Mouse (Mus musculus) liver, adult 2 months (tissue): ENCODE results near the gene Surf1. TPM values are rescaled to one million over a fixed set of nuclear protein-coding genes. Genes with fewer than 3 reads are reported as not detected.

ENCODE experiments used
- DNase-seq: peaks from one replicate; pipeline ENCODE4 v3.0.0-alpha.2; 2011; ENCODE audit warnings: low read depth, low spot score; ENCODE audit errors: extremely low read depth
- H3K27ac ChIP-seq: fragments of 200-500 bp; replicated peaks from 2 replicates; pipeline ENCODE4 v1.5.1; 2012; ENCODE audit warnings: low read depth, mild to moderate bottlenecking, control low read depth, inconsistent platforms, low read length; ENCODE audit not compliant: insufficient read depth
- H3K27me3 ChIP-seq: fragments of 200-500 bp; 2 replicates; pipeline ENCODE4 v1.6.1; 2012; ENCODE audit warnings: mild to moderate bottlenecking, moderate library complexity, low read length, inconsistent platforms; ENCODE audit not compliant: control insufficient read depth, insufficient read depth
- H3K36me3 ChIP-seq: fragments of 200-500 bp; 2 replicates; pipeline ENCODE4 v1.6.1; 2012; ENCODE audit warnings: low read length, inconsistent platforms; ENCODE audit not compliant: control insufficient read depth, insufficient read depth
- H3K4me1 ChIP-seq: fragments of 200-500 bp; 2 replicates; pipeline ENCODE4 v1.6.1; 2011; ENCODE audit warnings: low read length; ENCODE audit not compliant: control insufficient read depth, insufficient read depth
- H3K4me3 ChIP-seq: fragments of 200-500 bp; 2 replicates; pipeline ENCODE4 v1.5.1; 2011; ENCODE audit warnings: low read depth, mild to moderate bottlenecking, control low read depth, low read length, moderate library complexity; ENCODE audit not compliant: insufficient read depth
- H3K79me2 ChIP-seq: fragments of 200-500 bp; 2 replicates; pipeline ENCODE4 v1.6.1; 2012; ENCODE audit warnings: inconsistent platforms, mild to moderate bottlenecking, low read length, moderate library complexity; ENCODE audit not compliant: control insufficient read depth, insufficient read depth
- H3K9ac ChIP-seq: fragments of 200-500 bp; 2 replicates; pipeline ENCODE4 v1.6.1; 2012; ENCODE audit warnings: low read depth, mild to moderate bottlenecking, control low read depth, inconsistent platforms, low read length
- CTCF ChIP-seq: fragments of 200-500 bp; IDR thresholded peaks from 2 replicates; pipeline ENCODE4 v1.5.1; 2011; ENCODE audit warnings: low read depth, low read length, control low read depth
- POLR2A ChIP-seq: fragments of 200-500 bp; IDR thresholded peaks from 2 replicates; pipeline ENCODE4 v1.6.1; 2011; ENCODE audit warnings: low read length, control low read depth; ENCODE audit not compliant: insufficient read depth; ENCODE audit errors: extremely low read depth
- WGBS: fragments of 180-500 bp; shearing (Covaris S2); methylation state at CpG from one replicate; pipeline ENCODE4 v1.1.7; 2018; 5-methylcytosine and 5-hydroxymethylcytosine counted together
- polyA plus RNA-seq: library from polyadenylated mRNA; depleted of rRNA; stranded (reverse); fragments of >200 nt; gene quantifications from 2 replicates; pipeline ENCODE4 v1.2.3, GENCODE M21; 2012; rRNA removed
- total RNA-seq: library from RNA; depleted of rRNA; stranded (reverse); fragments of >200 nt; gene quantifications from 2 replicates; pipeline ENCODE4 v1.2.3, GENCODE M21; 2014; rRNA removed

The Surf1 gene
- total RNA-seq (55.5 and 60.5 TPM in 2 replicates), polyA plus RNA-seq (51.7 and 57.2 TPM in 2 replicates)

GRCm38 (mm10) chr2:26915927-26916728, at the start of gene Surf1, which contains the start of gene Surf2:
Gene Surf1 (minus strand): TSS chr2:26916530.
Gene Surf2 (plus strand): TSS chr2:26916367.
- TF ChIP-seq POLR2A = 0 out of 2 replicates have a peak, but pooled peaks have one; percentile 49
- no peak for TF ChIP-seq CTCF
- Histone ChIP-seq H3K27ac (peak within 1 kb of the TSS; percentile 59), H3K4me1 (peaks cover 31% of the 10 kb centered on the region), H3K36me3 (peaks cover 38% of the 10 kb centered on the region), H3K79me2 (peaks cover 17% of the 10 kb centered on the region), H3K27me3 (no peaks in the 10 kb centered on the region), H3K9ac (peak within 1 kb of the TSS; percentile 65), H3K4me3 (peak within 1 kb of the TSS; percentile 66)
- peak; percentile 85 for DNase-seq
- 1% methylated on average over 47 of the region's 47 CpGs for WGBS

DNA sequence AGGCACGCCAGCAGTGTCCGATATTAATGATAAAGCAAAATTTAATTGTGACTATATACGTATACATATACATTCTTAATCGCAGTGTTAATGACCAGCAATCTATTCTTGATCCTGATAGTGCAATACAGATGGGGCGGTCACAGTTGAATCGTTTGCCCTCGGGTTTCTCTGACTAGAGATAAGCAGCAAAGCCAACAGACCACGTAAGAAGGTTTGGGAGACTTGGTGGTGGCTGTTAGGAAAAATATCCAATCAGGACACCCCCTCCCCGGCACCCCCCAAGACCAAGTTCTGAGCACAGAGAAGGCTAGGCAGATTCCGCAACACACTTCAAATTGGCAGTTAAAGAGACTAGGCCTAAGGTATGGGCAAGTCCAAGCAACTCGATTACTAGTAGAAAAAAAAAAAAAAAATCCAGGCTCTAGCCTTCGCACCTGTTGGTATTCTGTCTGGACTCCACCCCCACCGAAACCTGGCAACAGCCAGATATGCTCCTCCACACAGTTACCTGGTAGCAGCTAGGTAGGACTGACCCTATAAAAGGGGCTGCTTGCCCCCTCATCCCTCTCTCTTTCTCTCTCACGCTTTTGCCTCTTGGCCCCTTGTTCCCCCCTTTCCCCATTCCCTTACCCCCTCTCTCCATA, 48.5 kb upstream of the Surf1 start:
- TF ChIP-seq CTCF = no peak
- TF ChIP-seq POLR2A = no peak
- no peak for DNase-seq
- peaks cover 7% of the 10 kb centered on the region; the same call in 1 of the 2 replicates for H3K36me3 ChIP-seq
- H3K4me1 ChIP-seq = peaks cover 6% of the 10 kb centered on the region
- H3K27ac ChIP-seq = peak overlapping the region; percentile 96
- 12% methylated on average over 14 of the region's 14 CpGs for WGBS
- peak overlapping the region; percentile 77 for H3K4me3 ChIP-seq
- H3K79me2 ChIP-seq = peaks cover 4% of the 10 kb centered on the region; the same call in 1 of the 2 replicates
- peak overlapping the region; percentile 84 for H3K9ac ChIP-seq
- no peaks in the 10 kb centered on the region for H3K27me3 ChIP-seq

GRCm38 (mm10) chr2:26963923-26964723, 47.8 kb upstream of the Surf1 start, which contains the start of gene Rexo4:
Gene Rexo4 (minus strand): TSS chr2:26964386.
- peak; percentile 89 for DNase-seq
- Histone ChIP-seq H3K27me3 (no peaks in the 10 kb centered on the region), H3K9ac (peak within 1 kb of the TSS; percentile 84), H3K36me3 (peaks cover 10% of the 10 kb centered on the region; the same call in 1 of the 2 replicates), H3K4me3 (peak within 1 kb of the TSS; percentile 77), H3K79me2 (peaks cover 4% of the 10 kb centered on the region; the same call in 1 of the 2 replicates), H3K27ac (peak within 1 kb of the TSS; percentile 96), H3K4me1 (peaks cover 6% of the 10 kb centered on the region)
- WGBS = under 1% methylated on average over 50 of the region's 50 CpGs
- TF ChIP-seq POLR2A (peak; percentile 67), CTCF (no peak)

DNA sequence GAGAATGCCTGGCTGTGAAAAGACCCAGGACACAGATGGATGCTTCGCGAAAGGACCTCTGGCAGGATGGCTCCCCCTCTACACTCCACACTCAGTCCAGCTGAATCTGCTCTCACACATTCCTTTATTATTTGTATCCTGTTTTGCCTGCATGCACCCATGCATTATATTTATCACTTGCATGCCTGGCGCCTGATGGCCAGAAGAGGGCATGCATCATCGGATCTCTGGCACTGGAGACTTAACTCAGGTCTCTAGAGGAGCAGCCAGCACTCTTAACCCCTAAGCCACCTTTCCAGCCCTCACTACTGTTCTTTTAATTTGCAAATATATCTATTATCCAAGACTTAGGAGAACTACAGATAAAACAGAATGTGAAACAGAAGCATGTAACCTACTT, 44.4 kb upstream of the Surf1 start:
- peaks cover 4% of the 10 kb centered on the region; the same call in 1 of the 2 replicates for H3K79me2 ChIP-seq
- DNase-seq = no peak
- peaks cover 24% of the 10 kb centered on the region for H3K36me3 ChIP-seq
- TF ChIP-seq CTCF = peak; percentile 40; the same call in 1 of the 2 replicates
- TF ChIP-seq POLR2A = no peak
- no peaks in the 10 kb centered on the region for H3K27me3 ChIP-seq
- 67% methylated on average over 4 of the region's 4 CpGs for WGBS
- no peak overlapping the region for H3K27ac ChIP-seq
- peaks cover 20% of the 10 kb centered on the region for H3K4me1 ChIP-seq
- no peak overlapping the region for H3K9ac ChIP-seq
- no peak overlapping the region for H3K4me3 ChIP-seq

GRCm38 (mm10) chr2:26957488-26957859, 41.1 kb upstream of the Surf1 start:
- TF ChIP-seq POLR2A (no peak), CTCF (no peak)
- Histone ChIP-seq H3K4me3 (no peak overlapping the region), H3K27ac (peak overlapping the region; percentile 94), H3K79me2 (no peaks in the 10 kb centered on the region), H3K9ac (no peak overlapping the region), H3K4me1 (peaks cover 17% of the 10 kb centered on the region), H3K27me3 (no peaks in the 10 kb centered on the region), H3K36me3 (peaks cover 40% of the 10 kb centered on the region)
- peak; percentile 91 for DNase-seq
- WGBS = 14% methylated on average over 2 of the region's 2 CpGs
